Mouse (Mus musculus) limb, embryonic 12.5 days (tissue): ENCODE measurements around the gene Cftr. TPM values are rescaled to one million over a fixed set of nuclear protein-coding genes. Genes with fewer than 3 reads are reported as not detected.

Experiments used
- ATAC-seq: fragments of 200-750 bp; cut with Nextera tagmentation; 2 replicates; pipeline ENCODE4 v1.8.0; 2017; ENCODE audit warnings: low read depth, moderate TSS enrichment; ENCODE audit not compliant: insufficient number of reproducible peaks, insufficient read depth, low FRiP score, low TSS enrichment
- H3K27ac ChIP-seq: fragments of 300-500 bp; sonication (generic); 2 replicates; pipeline ENCODE4 v1.5.1; 2016; ENCODE audit warnings: mild to moderate bottlenecking, moderate library complexity
- H3K27me3 ChIP-seq: fragments of 300-500 bp; sonication (generic); 2 replicates; pipeline ENCODE4 v1.6.1; 2016; ENCODE audit warnings: mild to moderate bottlenecking, moderate library complexity
- H3K36me3 ChIP-seq: fragments of 300-500 bp; sonication (generic); 2 replicates; pipeline ENCODE4 v1.6.1; 2016; ENCODE audit warnings: mild to moderate bottlenecking, moderate library complexity
- H3K4me1 ChIP-seq: fragments of 300-500 bp; sonication (generic); replicated peaks from 2 replicates; pipeline ENCODE4 v1.6.1; 2016
- H3K4me2 ChIP-seq: fragments of 300-500 bp; sonication (generic); 2 replicates; pipeline ENCODE4 v1.6.1; 2016; ENCODE audit warnings: mild to moderate bottlenecking, moderate library complexity
- H3K4me3 ChIP-seq: fragments of 300-500 bp; sonication (generic); replicated peaks from 2 replicates; pipeline ENCODE4 v1.5.1; 2016; ENCODE audit warnings: mild to moderate bottlenecking
- H3K9ac ChIP-seq: fragments of 300-500 bp; sonication (generic); replicated peaks from 2 replicates; pipeline ENCODE4 v1.6.1; 2016; ENCODE audit warnings: mild to moderate bottlenecking, moderate library complexity
- H3K9me3 ChIP-seq: fragments of 300-500 bp; sonication (generic); 2 replicates; pipeline ENCODE4 v1.6.1; 2016; ENCODE audit warnings: mild to moderate bottlenecking, moderate library complexity
- WGBS: fragments of 180-500 bp; shearing (Covaris S2); methylation state at CpG from one replicate; pipeline ENCODE4 v1.1.7; 2016; 5-methylcytosine and 5-hydroxymethylcytosine counted together
- polyA plus RNA-seq: library from polyadenylated mRNA; unstranded; fragments of >200 nt; fragmentation: Nextera tagmentation; extraction: Ambion mirVana; gene quantifications from 2 replicates; pipeline ENCODE4 v1.2.1, GENCODE M21; 2016

The Cftr gene
- 0.13 and 0.24 TPM in 2 replicates for polyA plus RNA-seq

- 2% methylated on average over 44 of the region's 45 CpGs for WGBS
- Histone ChIP-seq H3K4me1 (no peaks in the 10 kb centered on the region), H3K27ac (no peak within 1 kb of the TSS), H3K4me3 (peak within 1 kb of the TSS; percentile 48), H3K9me3 (no peaks in the 10 kb centered on the region), H3K4me2 (peak within 1 kb of the TSS; percentile 73), H3K36me3 (no peaks in the 10 kb centered on the region), H3K9ac (peak within 1 kb of the TSS; percentile 58), H3K27me3 (peaks cover 14% of the 10 kb centered on the region)
- peak; percentile 79 for ATAC-seq
Observed at GRCm38 (mm10) chr6:18170311-18170922, at the start of gene Cftr. Gene Cftr (plus strand): TSS chr6:18170687.

- Histone ChIP-seq H3K9me3 (no peaks in the 10 kb centered on the region), H3K4me1 (no peaks in the 10 kb centered on the region), H3K36me3 (no peaks in the 10 kb centered on the region), H3K4me3 (no peak overlapping the region), H3K4me2 (no peak overlapping the region), H3K9ac (no peak overlapping the region), H3K27ac (no peak overlapping the region), H3K27me3 (no peaks in the 10 kb centered on the region)
- ATAC-seq, result no peak
- 71% methylated on average over 2 of the region's 2 CpGs for WGBS
Observed at GRCm38 (mm10) chr6:18127206-18127983, 43.1 kb upstream of the Cftr start.

DNA sequence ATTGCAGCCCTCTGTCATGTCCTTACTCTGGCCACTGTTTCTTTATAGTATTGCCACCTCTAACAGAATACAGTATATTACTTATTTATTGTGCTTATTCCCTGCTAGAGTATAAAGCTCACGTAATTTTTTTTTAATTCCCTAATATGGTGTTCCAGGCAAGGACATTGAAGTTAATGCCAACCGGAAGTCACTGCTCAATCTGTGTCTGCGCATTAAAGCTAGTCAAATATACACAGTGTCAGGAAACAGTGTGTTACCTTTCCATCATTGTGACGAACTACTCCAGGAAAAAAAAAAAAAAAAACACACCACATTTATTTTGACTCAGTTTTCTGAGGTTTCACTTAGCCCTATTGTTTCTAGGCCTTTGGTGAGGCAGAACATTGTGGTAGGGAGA, 42.4 kb upstream of the Cftr start:
- ATAC-seq, result no peak
- H3K36me3 ChIP-seq, result no peaks in the 10 kb centered on the region
- H3K27ac ChIP-seq, result no peak overlapping the region
- H3K4me3 ChIP-seq, result no peak overlapping the region
- no peaks in the 10 kb centered on the region for H3K9me3 ChIP-seq
- no peaks in the 10 kb centered on the region for H3K4me1 ChIP-seq
- WGBS, result 89% methylated on average over 4 of the region's 4 CpGs
- no peaks in the 10 kb centered on the region for H3K27me3 ChIP-seq
- no peak overlapping the region for H3K9ac ChIP-seq
- H3K4me2 ChIP-seq, result no peak overlapping the region

DNA sequence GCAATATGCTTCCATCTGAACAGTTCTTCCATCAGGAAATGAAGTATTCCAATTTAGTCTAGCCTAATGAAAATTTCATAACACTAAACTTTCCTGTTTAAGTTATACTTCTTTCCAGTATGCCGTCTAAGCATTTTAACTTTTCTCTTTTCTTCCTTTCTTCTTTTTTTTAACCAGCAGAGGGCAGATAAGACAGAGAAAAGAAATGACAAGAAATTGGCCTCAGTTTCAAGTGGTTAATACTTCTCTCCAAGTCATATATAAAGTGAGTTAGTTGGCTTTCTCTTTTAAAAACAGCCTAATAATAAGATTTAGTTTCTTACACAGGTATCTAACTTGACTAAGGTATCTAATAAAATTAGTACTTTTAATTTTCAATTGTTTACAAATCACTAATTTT, 35.2 kb upstream of the Cftr start:
- WGBS, result 51% methylated on average over 1 of the region's 1 CpGs
- H3K36me3 ChIP-seq, result no peaks in the 10 kb centered on the region
- no peak for ATAC-seq

DNA sequence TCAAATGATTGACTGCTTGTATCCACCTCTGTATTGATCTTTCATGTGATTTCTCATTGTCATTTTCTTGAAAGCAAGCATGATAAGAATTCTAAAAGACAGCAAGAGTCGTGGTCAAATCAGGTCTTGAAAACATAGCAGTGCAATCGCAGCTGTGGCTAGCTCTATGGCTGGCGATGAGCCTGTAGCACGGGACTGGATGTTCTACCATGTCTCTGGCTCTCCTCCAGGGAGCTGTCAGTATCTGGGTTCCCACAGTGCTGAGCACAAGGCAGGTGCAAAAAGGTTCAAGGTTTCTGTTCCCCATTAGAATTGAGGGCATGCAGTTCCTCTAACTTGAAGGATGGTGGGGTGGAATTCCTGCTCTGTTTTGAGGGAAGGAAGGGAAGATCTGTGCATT, 17.5 kb upstream of the Cftr start:
- no peak for ATAC-seq
- no peak overlapping the region for H3K27ac ChIP-seq
- WGBS, result 84% methylated on average over 4 of the region's 4 CpGs
- H3K36me3 ChIP-seq, result no peaks in the 10 kb centered on the region
- H3K9ac ChIP-seq, result no peak overlapping the region
- H3K27me3 ChIP-seq, result no peaks in the 10 kb centered on the region
- no peaks in the 10 kb centered on the region for H3K4me1 ChIP-seq
- no peak overlapping the region for H3K4me3 ChIP-seq
- no peaks in the 10 kb centered on the region for H3K9me3 ChIP-seq
- no peak overlapping the region for H3K4me2 ChIP-seq

More for the DNA sequence above, 35.2 kb upstream of the Cftr start:
- Histone ChIP-seq H3K4me2 (no peak overlapping the region), H3K27ac (no peak overlapping the region), H3K4me3 (no peak overlapping the region), H3K9ac (no peak overlapping the region), H3K9me3 (no peaks in the 10 kb centered on the region), H3K4me1 (no peaks in the 10 kb centered on the region), H3K27me3 (no peaks in the 10 kb centered on the region)

- no peak overlapping the region for H3K9ac ChIP-seq
- no peak overlapping the region for H3K27ac ChIP-seq
- no peak for ATAC-seq
- peak overlapping the region; percentile 48; the same call in 1 of the 2 replicates for H3K4me3 ChIP-seq
- no peak overlapping the region for H3K4me2 ChIP-seq
- peaks cover 14% of the 10 kb centered on the region for H3K27me3 ChIP-seq
- WGBS, result 80% methylated on average over 1 of the region's 1 CpGs
- no peaks in the 10 kb centered on the region for H3K4me1 ChIP-seq
- H3K9me3 ChIP-seq, result no peaks in the 10 kb centered on the region
- H3K36me3 ChIP-seq, result no peaks in the 10 kb centered on the region
Observed at GRCm38 (mm10) chr6:18169618-18170017, 869 bp upstream of the Cftr start.

GRCm38 (mm10) chr6:18171614-18172013, 1.1 kb downstream of the Cftr start:
- no peak overlapping the region for H3K4me2 ChIP-seq
- no peak overlapping the region for H3K4me3 ChIP-seq
- WGBS, result 66% methylated on average over 8 of the region's 8 CpGs
- H3K9me3 ChIP-seq, result no peaks in the 10 kb centered on the region
- H3K36me3 ChIP-seq, result no peaks in the 10 kb centered on the region
- peaks cover 14% of the 10 kb centered on the region for H3K27me3 ChIP-seq
- no peak overlapping the region for H3K27ac ChIP-seq
- no peak overlapping the region for H3K9ac ChIP-seq
- no peaks in the 10 kb centered on the region for H3K4me1 ChIP-seq
- ATAC-seq, result no peak

GRCm38 (mm10) chr6:18177509-18177908, 7.0 kb downstream of the Cftr start:
- Histone ChIP-seq H3K9ac (no peak overlapping the region), H3K4me3 (no peak overlapping the region), H3K27ac (no peak overlapping the region), H3K36me3 (no peaks in the 10 kb centered on the region), H3K27me3 (no peaks in the 10 kb centered on the region; the same call in 1 of the 2 replicates), H3K4me2 (no peak overlapping the region), H3K9me3 (no peaks in the 10 kb centered on the region), H3K4me1 (no peaks in the 10 kb centered on the region)
- 74% methylated on average over 2 of the region's 2 CpGs for WGBS
- no peak for ATAC-seq

DNA sequence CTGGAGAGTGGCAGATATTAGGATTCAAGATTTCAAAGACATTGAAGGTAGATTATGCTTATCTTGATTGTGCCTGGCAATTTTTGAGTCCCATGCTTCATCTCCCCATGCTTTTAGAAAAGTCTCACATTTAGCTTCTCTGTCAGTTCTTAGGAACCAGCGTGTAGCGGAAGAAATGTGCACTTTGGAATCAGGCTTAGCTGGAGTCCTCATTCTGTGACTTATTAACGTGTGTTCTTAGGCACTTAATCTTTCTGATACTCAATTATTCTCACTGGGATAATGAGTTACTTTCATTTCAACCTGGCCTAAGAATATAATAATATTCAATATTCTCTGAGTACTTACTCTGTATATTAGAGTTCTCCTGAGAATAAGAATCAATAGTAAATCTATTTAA, 10.2 kb downstream of the Cftr start:
- Histone ChIP-seq H3K36me3 (no peaks in the 10 kb centered on the region), H3K4me1 (no peaks in the 10 kb centered on the region), H3K9ac (no peak overlapping the region), H3K9me3 (no peaks in the 10 kb centered on the region), H3K4me3 (no peak overlapping the region), H3K27ac (no peak overlapping the region), H3K27me3 (no peaks in the 10 kb centered on the region), H3K4me2 (no peak overlapping the region)
- ATAC-seq, result no peak
- WGBS, result 77% methylated on average over 3 of the region's 3 CpGs

DNA sequence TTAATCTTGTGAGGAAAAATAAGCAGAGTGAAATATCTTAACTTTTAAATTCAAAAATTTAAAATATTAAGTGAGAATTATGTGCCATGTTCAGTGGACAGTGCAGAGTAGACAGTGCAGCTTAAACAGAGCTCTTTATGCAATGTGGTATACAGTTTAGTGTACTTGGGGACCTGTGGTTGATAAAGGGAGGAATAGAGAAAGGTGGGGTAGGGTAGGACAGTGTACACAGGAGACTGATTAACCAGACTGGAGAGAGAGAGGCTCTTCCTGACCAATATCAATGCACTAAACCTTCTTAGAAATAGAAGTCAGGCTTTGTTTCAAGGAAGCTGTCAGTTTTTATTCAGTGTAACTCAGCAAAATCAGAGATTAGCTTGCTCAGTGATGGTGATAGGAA, 12.4 kb downstream of the Cftr start:
- Histone ChIP-seq H3K9ac (no peak overlapping the region), H3K4me2 (no peak overlapping the region), H3K27ac (no peak overlapping the region), H3K4me3 (no peak overlapping the region), H3K36me3 (no peaks in the 10 kb centered on the region), H3K27me3 (no peaks in the 10 kb centered on the region), H3K4me1 (no peaks in the 10 kb centered on the region), H3K9me3 (no peaks in the 10 kb centered on the region)
- no peak for ATAC-seq

GRCm38 (mm10) chr6:18220691-18221090, 50.2 kb downstream of the Cftr start:
- no peak for ATAC-seq
- Histone ChIP-seq H3K9ac (no peak overlapping the region), H3K9me3 (no peaks in the 10 kb centered on the region), H3K36me3 (no peaks in the 10 kb centered on the region), H3K27ac (no peak overlapping the region), H3K4me1 (no peaks in the 10 kb centered on the region), H3K4me3 (no peak overlapping the region), H3K27me3 (no peaks in the 10 kb centered on the region), H3K4me2 (no peak overlapping the region)
- WGBS, result 72% methylated on average over 1 of the region's 1 CpGs

- 93% methylated on average over 4 of the region's 4 CpGs for WGBS
- no peak for ATAC-seq
Observed at GRCm38 (mm10) chr6:18223206-18223605, 52.7 kb downstream of the Cftr start.

More at GRCm38 (mm10) chr6:18223206-18223605, 52.7 kb downstream of the Cftr start:
- H3K4me3 ChIP-seq, result no peak overlapping the region
- no peak overlapping the region for H3K9ac ChIP-seq
- H3K36me3 ChIP-seq, result no peaks in the 10 kb centered on the region
- no peaks in the 10 kb centered on the region for H3K27me3 ChIP-seq
- no peak overlapping the region for H3K27ac ChIP-seq
- H3K4me1 ChIP-seq, result no peaks in the 10 kb centered on the region
- H3K9me3 ChIP-seq, result no peaks in the 10 kb centered on the region
- no peak overlapping the region for H3K4me2 ChIP-seq
